Mouse (Mus musculus) lung, embryonic 16.5 days (tissue): ENCODE measurements at regions not wholly inside any gene's neighbourhood (a gene's known extent, or its start where the extent isn't known, plus 50 kb on each side); places are given as distances from the start of the nearest gene placed in this dataset.

Source experiments
- ATAC-seq: fragments of 200-750 bp; cut with Nextera tagmentation; 2 replicates; pipeline ENCODE4 v1.8.0; 2017; ENCODE audit warnings: low read depth, mild to moderate bottlenecking, moderate library complexity
- H3K27ac ChIP-seq: fragments of 300-500 bp; sonication (generic); 2 replicates; pipeline ENCODE4 v1.5.1; 2014; ENCODE audit warnings: mild to moderate bottlenecking, control low read depth, low read length
- H3K27me3 ChIP-seq: fragments of 300-500 bp; sonication (generic); 2 replicates; pipeline ENCODE4 v1.6.1; 2014; ENCODE audit warnings: low read depth, low read length, mixed read lengths; ENCODE audit not compliant: control insufficient read depth, insufficient read depth
- H3K36me3 ChIP-seq: fragments of 300-500 bp; sonication (generic); 2 replicates; pipeline ENCODE4 v1.6.1; 2014; ENCODE audit warnings: low read length; ENCODE audit not compliant: control insufficient read depth, insufficient read depth
- H3K4me1 ChIP-seq: fragments of 300-500 bp; sonication (generic); replicated peaks from 2 replicates; pipeline ENCODE4 v1.6.1; 2014; ENCODE audit warnings: low read length, mixed read lengths; ENCODE audit not compliant: control insufficient read depth, insufficient read depth
- H3K4me2 ChIP-seq: fragments of 300-500 bp; sonication (generic); 2 replicates; pipeline ENCODE4 v1.6.1; 2014; ENCODE audit warnings: low read depth, low read length, control low read depth
- H3K4me3 ChIP-seq: fragments of 300-500 bp; sonication (generic); 2 replicates; pipeline ENCODE4 v1.5.1; 2014; ENCODE audit warnings: mild to moderate bottlenecking, low read length, control low read depth
- H3K9ac ChIP-seq: fragments of 300-500 bp; sonication (generic); 2 replicates; pipeline ENCODE4 v1.6.1; 2014; ENCODE audit warnings: low read length, control low read depth
- H3K9me3 ChIP-seq: fragments of 300-500 bp; sonication (generic); 2 replicates; pipeline ENCODE4 v1.6.1; 2016; ENCODE audit warnings: low read length; ENCODE audit not compliant: control insufficient read depth
- WGBS: fragments of 180-500 bp; shearing (Covaris S2); extraction: QIAGEN DNeasy Blood & Tissue Kit; methylation state at CpG from one replicate; pipeline ENCODE4 v1.1.7; 2014; 5-methylcytosine and 5-hydroxymethylcytosine counted together

DNA sequence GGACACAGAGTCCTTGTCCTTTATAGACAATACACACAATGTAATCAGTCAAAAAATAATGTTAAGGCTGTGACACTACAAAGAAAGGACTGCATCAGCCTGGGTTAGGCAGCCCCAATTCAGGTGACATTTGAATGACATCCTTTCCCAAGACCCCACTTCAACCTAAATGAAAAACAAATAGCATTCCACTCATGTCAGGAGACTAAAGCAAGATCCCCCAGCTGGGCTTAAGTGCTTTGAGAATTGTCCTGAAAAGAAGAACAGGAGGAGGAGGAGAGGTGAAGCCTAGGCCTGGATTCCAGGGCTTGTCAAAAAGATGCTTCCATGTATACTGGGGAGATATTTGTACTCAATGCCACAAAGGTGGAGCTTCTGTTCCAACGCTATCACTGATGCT, 594.7 kb upstream of the Adamts9 start:
- no peaks in the 10 kb centered on the region for H3K27me3 ChIP-seq
- ATAC-seq, result no peak
- no peaks in the 10 kb centered on the region for H3K9me3 ChIP-seq
- H3K27ac ChIP-seq, result no peak overlapping the region
- no peak overlapping the region for H3K4me2 ChIP-seq
- H3K9ac ChIP-seq, result no peak overlapping the region
- 49% methylated on average over 1 of the region's 1 CpGs for WGBS
- H3K36me3 ChIP-seq, result no peaks in the 10 kb centered on the region
- no peak overlapping the region for H3K4me3 ChIP-seq
- no peaks in the 10 kb centered on the region for H3K4me1 ChIP-seq

DNA sequence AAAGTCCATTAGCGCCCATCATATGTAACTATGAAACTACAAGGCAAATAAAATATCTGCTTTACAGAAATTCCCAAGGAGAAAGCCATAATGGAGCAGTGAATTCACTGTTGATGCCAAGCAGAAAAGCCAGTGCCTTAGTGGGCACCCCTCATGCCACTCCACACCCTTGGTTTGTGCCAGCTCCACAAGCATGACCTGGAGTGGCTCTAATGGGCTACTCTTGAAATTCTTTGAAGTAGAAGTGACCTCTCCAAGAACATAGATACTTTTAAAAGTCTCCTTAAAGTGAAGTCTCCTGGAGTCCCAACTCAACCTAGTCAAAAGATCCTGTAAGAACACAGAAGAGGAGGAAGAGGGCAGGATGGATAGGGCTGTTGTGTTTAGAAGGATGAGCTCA, 593.8 kb upstream of the Adamts9 start:
- 0 out of 2 replicates have a peak, but pooled peaks have one; percentile 43 for ATAC-seq
- Histone ChIP-seq H3K4me1 (no peaks in the 10 kb centered on the region), H3K36me3 (no peaks in the 10 kb centered on the region), H3K27me3 (no peaks in the 10 kb centered on the region), H3K9ac (no peak overlapping the region), H3K4me3 (no peak overlapping the region), H3K27ac (no peak overlapping the region), H3K4me2 (no peak overlapping the region), H3K9me3 (no peaks in the 10 kb centered on the region)
- 80% methylated on average over 1 of the region's 1 CpGs for WGBS

DNA sequence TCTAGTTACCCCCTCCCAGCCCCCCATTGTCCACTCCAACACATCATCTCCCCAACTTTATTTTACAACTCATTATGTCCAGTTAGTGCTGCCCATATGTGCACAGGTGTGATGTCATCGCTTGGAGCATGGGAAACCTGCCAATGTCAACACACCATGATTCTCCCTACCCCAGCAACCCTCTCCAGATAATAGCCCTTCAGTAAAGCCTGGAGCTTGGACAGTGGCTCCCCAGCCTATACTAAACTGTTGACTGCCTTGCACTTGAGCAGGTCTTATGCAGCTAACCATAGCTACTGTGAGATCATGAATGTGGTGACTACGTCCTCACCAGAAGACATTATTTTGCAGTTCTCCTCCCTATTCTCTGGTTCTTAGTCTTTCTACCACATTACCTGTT, 570.5 kb upstream of the Adamts9 start:
- WGBS, result 57% methylated on average over 2 of the region's 2 CpGs
- peak; percentile 74; the same call in 1 of the 2 replicates for ATAC-seq
- H3K9me3 ChIP-seq, result 0 out of 2 replicates have a peak, but pooled peaks cover 2% of the 10 kb centered on the region

GRCm38 (mm10) chr6:93509857-93510256, 566.6 kb upstream of the Adamts9 start:
- Histone ChIP-seq H3K27me3 (no peaks in the 10 kb centered on the region), H3K36me3 (no peaks in the 10 kb centered on the region), H3K4me3 (no peak overlapping the region), H3K27ac (no peak overlapping the region), H3K4me1 (no peaks in the 10 kb centered on the region), H3K9me3 (0 out of 2 replicates have a peak, but pooled peaks cover 2% of the 10 kb centered on the region), H3K4me2 (no peak overlapping the region), H3K9ac (no peak overlapping the region)
- 44% methylated on average over 1 of the region's 1 CpGs for WGBS
- no peak for ATAC-seq

More for the DNA sequence above, 570.5 kb upstream of the Adamts9 start:
- H3K9ac ChIP-seq, result no peak overlapping the region
- no peak overlapping the region for H3K27ac ChIP-seq
- no peaks in the 10 kb centered on the region for H3K4me1 ChIP-seq
- H3K4me2 ChIP-seq, result no peak overlapping the region
- no peaks in the 10 kb centered on the region for H3K36me3 ChIP-seq
- no peaks in the 10 kb centered on the region for H3K27me3 ChIP-seq
- H3K4me3 ChIP-seq, result no peak overlapping the region

DNA sequence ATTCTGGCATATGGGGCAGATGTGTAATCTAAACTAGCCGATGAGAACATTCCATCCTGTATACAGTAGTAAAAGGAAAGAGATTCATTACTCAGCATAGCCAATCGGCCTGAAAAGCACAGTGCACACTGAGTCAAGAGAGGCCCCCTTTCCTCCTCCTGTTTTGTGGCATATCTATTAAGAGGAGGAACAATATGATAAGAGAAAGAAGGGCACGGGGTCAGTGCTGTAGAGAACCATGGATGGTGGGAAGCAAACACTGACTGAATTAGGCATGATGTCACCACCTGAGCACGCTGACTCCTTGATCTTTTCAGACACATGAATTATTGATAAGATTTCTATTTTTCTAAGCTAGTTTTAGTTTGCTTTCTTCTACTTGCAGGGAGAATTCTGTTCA, 554.5 kb upstream of the Adamts9 start:
- no peak overlapping the region for H3K9ac ChIP-seq
- H3K4me1 ChIP-seq, result no peaks in the 10 kb centered on the region
- H3K27me3 ChIP-seq, result no peaks in the 10 kb centered on the region
- H3K4me3 ChIP-seq, result no peak overlapping the region
- ATAC-seq, result no peak
- WGBS, result 34% methylated on average over 4 of the region's 4 CpGs
- no peaks in the 10 kb centered on the region for H3K36me3 ChIP-seq
- no peak overlapping the region for H3K4me2 ChIP-seq
- no peak overlapping the region for H3K27ac ChIP-seq
- H3K9me3 ChIP-seq, result no peaks in the 10 kb centered on the region

GRCm38 (mm10) chr6:93488441-93488955, 545.2 kb upstream of the Adamts9 start:
- Histone ChIP-seq H3K27me3 (no peaks in the 10 kb centered on the region), H3K9me3 (no peaks in the 10 kb centered on the region), H3K4me2 (no peak overlapping the region), H3K27ac (no peak overlapping the region), H3K9ac (no peak overlapping the region), H3K36me3 (no peaks in the 10 kb centered on the region), H3K4me3 (no peak overlapping the region), H3K4me1 (no peaks in the 10 kb centered on the region)
- 81% methylated on average over 2 of the region's 2 CpGs for WGBS
- no peak for ATAC-seq

GRCm38 (mm10) chr6:93478521-93478920, 535.2 kb upstream of the Adamts9 start:
- ATAC-seq, result no peak

GRCm38 (mm10) chr6:93474981-93475380, 531.7 kb upstream of the Adamts9 start:
- H3K9me3 ChIP-seq, result no peaks in the 10 kb centered on the region
- H3K9ac ChIP-seq, result no peak overlapping the region
- no peaks in the 10 kb centered on the region for H3K27me3 ChIP-seq
- H3K4me1 ChIP-seq, result no peaks in the 10 kb centered on the region
- H3K27ac ChIP-seq, result no peak overlapping the region
- no peaks in the 10 kb centered on the region for H3K36me3 ChIP-seq
- no peak overlapping the region for H3K4me2 ChIP-seq
- ATAC-seq, result no peak
- no peak overlapping the region for H3K4me3 ChIP-seq
- 17% methylated on average over 1 of the region's 1 CpGs for WGBS

More at GRCm38 (mm10) chr6:93478521-93478920, 535.2 kb upstream of the Adamts9 start:
- H3K4me2 ChIP-seq, result no peak overlapping the region
- no peaks in the 10 kb centered on the region for H3K9me3 ChIP-seq
- no peaks in the 10 kb centered on the region for H3K4me1 ChIP-seq
- no peak overlapping the region for H3K4me3 ChIP-seq
- no peaks in the 10 kb centered on the region for H3K27me3 ChIP-seq
- no peaks in the 10 kb centered on the region for H3K36me3 ChIP-seq
- WGBS, result 90% methylated on average over 2 of the region's 2 CpGs
- H3K9ac ChIP-seq, result no peak overlapping the region
- H3K27ac ChIP-seq, result no peak overlapping the region

- Histone ChIP-seq H3K4me1 (no peaks in the 10 kb centered on the region), H3K36me3 (no peaks in the 10 kb centered on the region), H3K9ac (no peak overlapping the region), H3K4me3 (no peak overlapping the region), H3K9me3 (no peaks in the 10 kb centered on the region), H3K27me3 (no peaks in the 10 kb centered on the region), H3K4me2 (no peak overlapping the region), H3K27ac (no peak overlapping the region)
- no peak for ATAC-seq
- 71% methylated on average over 5 of the region's 5 CpGs for WGBS
These were observed 524.6 kb upstream of the Adamts9 start for GRCm38 (mm10) chr6:93467867-93468266.

DNA sequence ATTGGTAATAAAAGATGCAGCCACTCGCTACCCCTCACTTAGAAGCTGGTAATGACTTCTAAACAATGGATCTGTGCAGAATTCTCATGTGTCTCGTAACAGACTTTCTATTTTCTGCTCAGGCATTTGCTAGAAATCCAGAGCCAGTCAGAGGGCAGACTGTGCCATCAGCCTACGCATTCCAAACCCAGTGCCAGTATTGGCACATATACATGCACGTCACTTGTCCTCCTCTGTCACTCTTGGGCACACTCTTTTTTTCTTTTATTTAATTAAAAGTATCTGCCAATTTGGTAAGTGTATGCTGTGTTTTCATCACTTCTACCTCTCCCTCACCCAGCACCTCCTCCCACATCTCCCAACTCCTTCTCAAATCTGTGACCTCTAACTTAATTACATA, 519.6 kb upstream of the Adamts9 start:
- no peaks in the 10 kb centered on the region for H3K36me3 ChIP-seq
- 71% methylated on average over 4 of the region's 4 CpGs for WGBS
- no peaks in the 10 kb centered on the region for H3K27me3 ChIP-seq
- no peak overlapping the region for H3K4me3 ChIP-seq
- H3K9me3 ChIP-seq, result no peaks in the 10 kb centered on the region
- no peak overlapping the region for H3K9ac ChIP-seq
- no peak overlapping the region for H3K27ac ChIP-seq
- no peak for ATAC-seq
- H3K4me2 ChIP-seq, result no peak overlapping the region
- no peaks in the 10 kb centered on the region for H3K4me1 ChIP-seq
